Mouse (Mus musculus) Patski (cell line): Measurements from ENCODE around the gene Zfp398. TPM values are rescaled to one million over a fixed set of nuclear protein-coding genes. Genes with fewer than 3 reads are reported as not detected.

Experiments used
- ATAC-seq: fragments of 100-300 bp; one replicate; pipeline ENCODE4 v1.8.0; 2021
- CTCF ChIA-PET: fragments of 350-600 bp; sonication (Branson Sonifier 250); formaldehyde crosslinking; loops from one replicate; lab custom pipeline; 2022; ENCODE audit warnings: inconsistent platforms; lab: Charles Lee
- POLR2A ChIA-PET: fragments of 350-600 bp; sonication (Branson Sonifier 250); formaldehyde crosslinking; loops from one replicate; lab custom pipeline; 2022; ENCODE audit warnings: antibody characterized with exemption, inconsistent platforms; lab: Charles Lee
- DNase-seq: peaks from one replicate; pipeline ENCODE4 v3.0.0-alpha.2; 2011; ENCODE audit warnings: low read depth, low spot score
- H3K27me3 ChIP-seq: fragments of 371-371 bp; one replicate; pipeline ENCODE4 v1.5.1; 2021
- CTCF ChIP-seq: fragments of 100-300 bp; IDR thresholded peaks from one replicate; pipeline ENCODE4 v1.5.1; 2021
- in situ Hi-C: fragments of 300-500 bp; cut with MboI; formaldehyde crosslinking; loops from 3 replicates; pipeline ENCODE4 v1.11.1; 2018; ENCODE audit warnings: low pct_unique_long_range_greater_than_20kb, mixed read lengths
- polyA plus RNA-seq: library from polyadenylated mRNA; unstranded; gene quantifications from one replicate; pipeline ENCODE4 v1.2.3, GENCODE M21; 2021

Zfp398 gene
- polyA plus RNA-seq, 1 experiment from 2014 or later, result 7.0 TPM

DNA sequence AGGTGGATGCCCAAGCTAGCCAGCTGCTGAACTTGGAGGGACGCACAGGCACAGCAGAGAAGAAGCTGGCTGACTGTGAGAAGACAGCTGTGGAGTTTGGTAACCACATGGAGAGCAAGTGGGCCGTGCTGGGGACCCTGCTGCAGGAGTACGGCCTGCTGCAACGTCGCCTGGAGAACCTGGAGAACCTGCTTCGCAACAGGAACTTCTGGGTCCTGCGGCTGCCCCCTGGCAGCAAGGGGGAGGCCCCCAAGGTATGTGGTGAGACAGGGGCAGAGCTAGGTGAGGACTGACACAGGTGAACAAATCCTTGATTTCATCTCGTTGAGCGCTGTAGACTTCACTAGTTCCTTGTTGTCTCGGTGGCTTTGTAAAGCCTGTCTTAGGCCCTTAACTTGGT is 44.7 kb downstream of the Zfp398 start:
- ATAC-seq (no peak), DNase-seq (no peak)
- POLR2A ChIA-PET, result no interaction called here
- no peaks in the 10 kb centered on the region for H3K27me3 ChIP-seq
- in situ Hi-C loops, result no loop called here
- CTCF ChIA-PET, result no interaction called here
- TF ChIP-seq CTCF, result no peak

DNA sequence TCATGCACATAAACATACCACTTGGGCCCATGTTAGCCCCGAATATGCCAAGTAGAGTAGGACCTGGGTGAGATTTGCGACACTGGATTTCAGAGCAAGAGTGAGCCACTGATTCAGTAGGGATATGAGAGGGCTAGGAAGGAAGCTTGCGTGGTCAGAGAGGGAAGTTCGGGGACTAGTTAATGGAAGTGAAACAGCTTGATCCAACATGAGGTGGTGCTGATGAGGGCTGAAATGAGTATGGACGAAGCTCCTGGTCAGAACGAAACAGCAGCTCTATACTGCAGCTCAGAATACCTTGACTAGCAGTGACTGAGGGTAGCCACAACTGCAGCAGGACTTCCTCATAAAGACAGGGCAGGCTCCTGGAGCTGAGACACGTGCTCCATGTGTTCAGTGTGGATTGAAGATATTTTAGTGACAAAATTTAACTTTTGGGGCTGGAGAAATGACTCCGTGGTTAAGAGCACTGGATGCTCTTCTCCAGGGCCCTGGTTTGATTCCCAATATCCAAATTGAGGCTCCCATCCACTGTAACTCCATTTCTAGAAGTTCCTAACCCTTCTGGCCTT is 53.4 kb downstream of the Zfp398 start:
- no peak for ATAC-seq

DNA sequence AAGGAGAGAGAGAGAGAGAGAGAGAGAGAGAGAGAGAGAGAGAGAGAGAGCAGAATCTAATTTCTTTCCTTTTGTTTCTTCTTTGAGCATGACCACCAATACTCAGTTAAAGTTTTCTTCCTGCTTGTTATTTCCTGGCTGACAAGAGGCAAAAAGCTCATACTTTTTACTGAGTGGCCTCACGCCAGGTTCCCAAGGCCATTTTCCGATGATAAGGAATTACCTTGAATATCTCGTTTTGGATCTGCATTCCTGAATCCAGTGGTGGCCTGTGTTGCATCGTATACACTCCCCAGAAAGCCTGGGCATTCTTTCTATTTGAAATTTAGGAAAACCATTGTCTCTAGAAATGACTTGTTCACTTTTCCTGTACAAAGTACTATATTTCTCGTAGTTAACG is 64.0 kb downstream of the Zfp398 start:
- no peak for TF ChIP-seq CTCF
- no peak for DNase-seq
- in situ Hi-C loops, result no loop called here
- ChIA-PET CTCF (no interaction called here), POLR2A (no interaction called here)
- ATAC-seq, result no peak
- no peaks in the 10 kb centered on the region for H3K27me3 ChIP-seq

More for the DNA sequence above, 53.4 kb downstream of the Zfp398 start:
- DNase-seq, result no peak
- TF ChIP-seq CTCF, result no peak
- no peaks in the 10 kb centered on the region for H3K27me3 ChIP-seq
- in situ Hi-C loops, result no loop called here
- CTCF ChIA-PET, result interaction anchor here (0.9 kb wide), 2 partner anchors 9 to 14 kb away, joined by 3 to 4 read pairs; no protein-coding TSS in a partner anchor
- POLR2A ChIA-PET, result no interaction called here

DNA sequence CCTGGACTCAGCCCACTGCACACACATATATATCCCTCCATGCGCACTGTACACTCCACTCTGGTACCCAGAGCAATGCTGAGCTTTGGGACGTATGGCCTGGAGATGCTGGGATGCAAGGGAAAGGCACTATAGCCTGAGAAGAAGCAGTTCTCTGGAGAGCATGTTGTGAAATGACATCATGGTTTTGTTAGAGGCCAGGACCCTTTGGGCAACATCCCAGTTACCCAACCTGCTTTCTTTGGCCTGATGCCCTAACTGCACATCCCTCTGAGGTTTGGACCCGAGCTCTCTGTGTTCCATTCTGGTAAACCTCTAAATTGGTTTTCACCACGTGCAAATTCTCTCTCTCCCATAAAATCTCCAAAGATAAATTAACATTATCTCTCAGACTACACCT is 68.1 kb downstream of the Zfp398 start:
- in situ Hi-C loops, result no loop called here
- ATAC-seq (no peak), DNase-seq (peak; percentile 12)
- no peaks in the 10 kb centered on the region for H3K27me3 ChIP-seq
- POLR2A ChIA-PET, result no interaction called here
- TF ChIP-seq CTCF, result no peak
- CTCF ChIA-PET, result interaction anchor here (0.8 kb wide), 1 partner anchor 14 kb away, joined by 3 read pairs; no protein-coding TSS in a partner anchor

DNA sequence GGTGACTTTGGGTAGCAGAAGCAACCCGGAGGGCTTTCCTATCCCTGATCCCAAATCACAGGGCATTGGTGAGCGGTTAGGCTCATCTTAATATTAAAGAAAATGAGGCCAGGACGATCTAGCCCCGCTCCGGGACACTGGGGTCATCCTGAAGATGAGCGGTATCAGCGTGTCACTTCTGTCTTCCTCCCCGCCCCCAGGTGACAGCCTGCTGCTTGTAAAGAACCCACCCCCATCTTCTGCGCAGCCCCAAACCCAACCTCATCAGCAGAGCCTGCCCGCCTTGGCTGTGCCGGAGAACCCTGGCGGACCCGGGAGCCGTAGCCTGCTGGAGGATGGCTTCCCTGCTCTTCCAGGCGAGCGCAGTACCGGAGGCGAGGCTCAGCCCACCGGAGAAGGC is 68.9 kb downstream of the Zfp398 start:
- ChIA-PET CTCF (no interaction called here), POLR2A (no interaction called here)
- in situ Hi-C loops, result no loop called here
- no peaks in the 10 kb centered on the region for H3K27me3 ChIP-seq
- ATAC-seq, result no peak
- no peak for DNase-seq
- TF ChIP-seq CTCF, result no peak

DNA sequence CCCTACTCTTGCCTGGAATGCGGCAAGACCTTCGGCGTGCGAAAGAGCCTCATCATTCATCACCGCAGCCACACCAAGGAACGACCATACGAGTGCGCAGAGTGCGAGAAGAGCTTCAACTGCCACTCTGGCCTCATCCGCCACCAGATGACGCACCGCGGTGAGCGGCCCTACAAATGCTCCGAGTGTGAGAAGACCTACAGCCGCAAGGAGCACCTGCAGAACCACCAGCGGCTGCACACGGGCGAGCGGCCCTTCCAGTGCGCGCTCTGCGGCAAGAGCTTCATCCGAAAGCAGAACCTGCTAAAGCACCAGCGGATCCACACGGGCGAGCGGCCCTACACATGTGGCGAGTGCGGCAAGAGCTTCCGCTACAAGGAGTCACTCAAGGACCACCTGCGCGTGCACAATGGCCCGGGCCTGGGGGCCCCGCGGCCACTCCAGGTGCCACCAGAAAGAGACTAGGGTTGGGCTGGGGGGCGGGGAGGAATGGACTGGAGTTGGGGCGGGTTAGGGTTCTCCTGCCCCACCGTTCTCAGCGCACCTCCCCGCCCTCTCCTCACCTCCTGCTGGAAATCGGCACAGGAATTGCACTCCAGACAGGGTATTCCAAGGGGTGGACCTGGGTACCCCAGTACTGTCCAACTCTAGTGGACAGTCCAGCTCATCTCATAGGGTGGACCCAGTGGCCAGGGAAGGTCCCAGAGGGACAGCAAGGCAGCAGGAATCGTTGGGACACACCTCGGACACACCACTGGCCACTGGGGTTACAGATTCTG is 69.6 kb downstream of the Zfp398 start:
- ATAC-seq, result no peak
- DNase-seq, result no peak
- in situ Hi-C loops, result no loop called here
- ChIA-PET POLR2A (no interaction called here), CTCF (interaction anchor here (1.5 kb wide), 1 partner anchor 14 kb away, joined by 3 read pairs; no protein-coding TSS in a partner anchor)
- H3K27me3 ChIP-seq, result no peaks in the 10 kb centered on the region
- no peak for TF ChIP-seq CTCF

DNA sequence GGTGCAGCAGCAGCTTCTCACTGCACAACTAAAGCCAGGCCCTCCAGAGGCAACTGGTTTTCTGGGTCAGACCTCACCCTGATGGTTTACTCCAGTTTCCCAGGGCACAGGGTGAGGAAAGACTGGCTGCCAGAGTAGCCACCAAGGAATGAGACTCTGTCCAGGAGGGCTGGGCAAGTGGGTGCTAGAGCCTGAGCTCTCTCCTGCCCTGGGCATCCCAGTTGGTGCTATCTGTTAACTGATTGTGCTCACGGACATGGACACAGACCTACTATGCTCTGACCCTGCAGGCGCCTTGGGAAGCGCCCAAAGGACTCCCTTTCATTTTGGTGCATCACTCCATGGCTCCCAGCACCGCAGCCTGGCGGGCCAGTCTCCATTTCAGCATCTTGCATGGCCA is 70.9 kb downstream of the Zfp398 start:
- TF ChIP-seq CTCF, result no peak
- no peaks in the 10 kb centered on the region for H3K27me3 ChIP-seq
- in situ Hi-C loops, result no loop called here
- ChIA-PET POLR2A (no interaction called here), CTCF (interaction anchor here (1.5 kb wide), 1 partner anchor 12 kb away, joined by 3 read pairs; no protein-coding TSS in a partner anchor)
- ATAC-seq, result no peak
- DNase-seq, result no peak

DNA sequence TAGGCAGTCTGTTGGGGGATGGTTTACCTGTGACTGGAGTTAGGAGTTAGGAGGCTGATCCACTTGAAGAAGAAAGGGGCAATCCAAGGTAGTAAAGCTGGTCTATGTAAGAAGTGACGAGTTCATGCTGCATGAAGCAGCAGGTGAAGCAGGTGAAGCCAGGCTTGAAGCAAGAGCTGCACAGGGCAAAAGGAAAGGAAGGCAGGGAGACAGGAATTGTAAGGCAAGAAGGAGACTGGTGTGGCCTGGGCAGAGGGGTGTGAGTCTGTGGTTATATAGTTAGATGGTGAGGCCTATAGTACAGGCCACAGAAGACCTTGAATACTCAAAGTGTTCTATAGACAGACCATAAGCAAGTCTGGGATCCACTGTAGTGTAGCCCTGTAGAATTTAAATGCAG is 73.5 kb downstream of the Zfp398 start:
- TF ChIP-seq CTCF, result no peak
- in situ Hi-C loops, result no loop called here
- no peak for ATAC-seq
- H3K27me3 ChIP-seq, result no peaks in the 10 kb centered on the region
- ChIA-PET POLR2A (no interaction called here), CTCF (no interaction called here)
- no peak for DNase-seq

DNA sequence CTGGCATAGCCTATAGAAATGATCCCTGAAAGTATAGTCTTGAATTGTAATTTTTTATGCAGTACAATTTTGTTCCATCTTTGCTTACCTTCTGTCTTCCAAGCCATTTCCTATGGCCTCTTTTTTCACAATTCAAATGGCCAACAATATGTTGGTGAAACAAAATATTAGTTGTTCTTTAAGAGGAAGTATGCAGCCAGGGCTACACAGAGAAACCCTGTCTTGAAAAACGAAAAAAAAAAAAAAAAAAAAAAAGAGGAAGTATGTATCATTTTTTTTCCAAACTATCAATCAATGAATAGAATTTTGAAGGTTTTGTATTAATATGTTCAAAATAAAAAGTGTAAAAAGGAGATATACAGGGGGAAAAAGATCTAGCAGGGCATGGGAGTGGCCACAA is 76.2 kb downstream of the Zfp398 start:
- TF ChIP-seq CTCF, result no peak
- no peak for ATAC-seq
- in situ Hi-C loops, result no loop called here
- DNase-seq, result no peak
- H3K27me3 ChIP-seq, result no peaks in the 10 kb centered on the region
- ChIA-PET POLR2A (no interaction called here), CTCF (no interaction called here)

DNA sequence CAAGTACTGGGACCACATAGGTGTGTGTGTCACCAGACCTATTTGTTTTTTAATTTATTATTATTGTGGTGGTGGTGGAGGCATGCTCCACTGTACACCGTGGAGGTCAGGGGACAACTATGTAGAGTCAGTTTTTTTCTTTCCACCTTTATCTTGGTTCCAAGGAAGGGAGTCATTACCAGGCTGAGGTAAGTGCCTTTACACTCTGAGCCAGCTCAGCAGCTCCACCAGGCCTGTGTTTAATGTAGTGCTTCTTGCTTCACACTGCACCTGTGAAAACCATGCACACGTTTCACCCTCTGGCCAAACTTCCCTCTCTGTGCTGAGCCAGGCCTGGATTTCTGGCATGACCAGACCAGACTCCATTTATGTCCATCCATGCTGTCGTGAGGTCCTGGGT is 77.5 kb downstream of the Zfp398 start:
- H3K27me3 ChIP-seq, result no peaks in the 10 kb centered on the region
- ATAC-seq (no peak), DNase-seq (no peak)
- in situ Hi-C loops, result no loop called here
- POLR2A ChIA-PET, result no interaction called here
- no peak for TF ChIP-seq CTCF
- CTCF ChIA-PET, result no interaction called here

DNA sequence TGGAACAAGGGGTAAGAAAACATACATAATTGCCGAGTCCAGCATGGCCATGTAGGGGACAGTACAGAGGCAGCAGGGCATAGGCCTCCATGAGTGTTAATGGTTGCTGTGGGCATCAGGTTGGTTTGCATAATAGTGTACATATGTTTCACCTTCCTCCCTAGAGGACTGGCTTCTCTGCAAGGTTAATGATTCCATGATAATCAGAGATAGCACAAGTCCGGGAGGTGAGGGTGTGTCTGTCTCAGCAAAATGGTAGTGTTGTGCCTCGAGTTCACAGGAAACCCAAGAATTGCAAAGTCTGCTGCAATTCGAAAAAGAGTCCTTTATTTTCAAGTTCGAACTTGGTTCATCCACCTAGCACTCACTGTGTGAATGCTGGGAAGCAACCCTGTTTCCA is 81.6 kb downstream of the Zfp398 start:
- CTCF ChIA-PET, result interaction anchor here (0.7 kb wide), 1 partner anchor 13 kb away, joined by 3 read pairs; no protein-coding TSS in a partner anchor
- no peak for TF ChIP-seq CTCF

More for the DNA sequence above, 81.6 kb downstream of the Zfp398 start:
- in situ Hi-C loops, result no loop called here
- POLR2A ChIA-PET, result interaction anchor here (1.0 kb wide), 1 partner anchor 9 kb away, joined by 3 read pairs; no protein-coding TSS in a partner anchor
- DNase-seq (no peak), ATAC-seq (no peak)
- no peaks in the 10 kb centered on the region for H3K27me3 ChIP-seq
